Mouse (Mus musculus) gastrocnemius, postnatal 36 days (tissue): Measurements from ENCODE around the gene Slc39a11. TPM values are rescaled to one million over a fixed set of nuclear protein-coding genes. Genes with fewer than 3 reads are reported as not detected.
"Not testable (repeated sequence)": the region's sequence is repeated elsewhere in the genome, so short reads cannot be mapped to it uniquely, and the experiment has no call there.

ENCODE experiments used
- DNase-seq, 2 experiments: peaks; one replicate each; pipeline ENCODE4 v3.0.0; 2022
- intact Hi-C: fragments of 180-260 bp; cut with DNase I; formaldehyde crosslinking; loops from one replicate; pipeline ENCODE4 v1.15.1; 2025
- total RNA-seq, 2 experiments: library from RNA; stranded (reverse); gene quantifications; 2 replicates each; pipeline ENCODE4 v1.2.3; 2021

The Slc39a11 gene
- total RNA-seq, 2 experiments from 2014 or later, result 2.4 to 2.8 TPM

DNA sequence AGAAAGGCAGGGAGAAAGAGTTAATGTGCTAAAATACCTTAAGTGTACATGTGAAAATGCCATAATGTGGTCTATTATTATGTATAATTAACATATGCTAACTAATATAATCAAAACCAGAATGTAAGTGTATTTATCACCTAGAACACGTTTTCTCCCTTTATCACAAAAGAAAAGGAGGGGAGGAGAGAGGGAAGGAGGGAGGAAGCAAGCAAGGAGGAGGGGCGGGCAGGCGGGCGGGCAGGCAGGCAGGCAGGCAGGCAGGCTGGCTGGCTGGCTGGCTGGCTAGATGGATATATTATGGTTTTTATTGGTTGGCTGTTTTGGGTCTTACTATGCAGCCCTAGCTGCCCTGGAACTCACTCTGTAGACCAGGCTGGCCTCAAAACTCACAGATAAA, 19.8 kb upstream of the Slc39a11 start:
- intact Hi-C loops, result no loop called here
- no peak for DNase-seq

DNA sequence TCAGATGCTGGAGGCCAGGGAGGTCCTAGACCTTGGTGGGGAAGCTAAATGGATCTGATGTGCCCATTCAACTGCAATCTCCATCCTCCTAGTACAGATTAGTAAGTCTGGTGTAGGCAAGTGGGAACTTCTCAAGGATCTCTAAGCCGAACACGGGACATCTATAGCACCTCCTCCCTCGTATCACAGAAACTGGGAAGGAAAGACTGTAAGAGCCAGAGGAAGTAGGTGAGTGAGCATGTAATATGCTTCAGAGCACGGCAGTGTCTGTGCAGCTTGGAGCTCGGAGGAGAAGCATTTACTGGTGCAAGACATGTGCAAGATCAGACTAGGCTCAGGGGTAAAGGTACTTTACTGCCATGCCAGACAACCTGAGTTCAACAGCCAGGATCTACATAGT, 19.0 kb upstream of the Slc39a11 start:
- DNase-seq, result no peak
- intact Hi-C loops, result no loop called here

DNA sequence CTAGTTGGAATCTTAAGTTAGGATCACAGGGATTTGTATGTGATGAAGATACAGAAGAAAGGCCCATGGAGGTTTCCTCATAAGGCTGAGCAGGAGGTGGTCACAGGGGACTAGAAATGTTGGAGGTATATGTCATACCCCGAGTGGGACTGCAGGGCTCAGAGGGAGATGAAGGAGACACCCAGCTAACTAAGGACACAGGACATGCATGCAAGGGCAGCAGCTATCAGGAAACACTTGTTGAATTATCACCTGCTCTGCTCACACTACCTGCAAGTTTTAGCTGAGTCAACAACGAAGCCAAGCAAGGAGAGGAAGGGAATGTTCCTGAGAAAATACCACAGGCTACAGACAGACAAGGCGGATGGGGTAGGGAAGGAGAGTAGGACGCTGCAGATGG, 17.8 kb upstream of the Slc39a11 start:
- intact Hi-C loops, result no loop called here
- DNase-seq, result no peak

DNA sequence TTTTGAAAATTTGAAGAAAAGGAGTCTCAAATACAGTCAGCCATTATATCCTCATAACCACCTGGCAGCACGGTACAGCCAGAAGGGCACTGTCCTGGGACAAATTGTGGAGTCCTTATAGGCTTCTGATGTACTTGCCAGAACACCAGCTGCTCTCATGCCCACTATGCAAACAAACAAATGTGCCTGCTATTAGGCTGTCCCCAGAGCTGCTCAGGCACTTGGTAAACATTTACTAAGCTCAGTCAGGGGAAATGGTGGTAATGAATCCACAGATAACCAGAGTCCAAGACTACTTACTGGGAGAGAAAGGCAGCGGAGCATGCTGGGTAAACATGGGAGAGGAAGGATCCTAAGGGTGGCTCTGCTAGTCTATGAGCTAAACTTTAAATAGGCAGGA, 17.2 kb upstream of the Slc39a11 start:
- DNase-seq, result no peak
- intact Hi-C loops, result no loop called here

DNA sequence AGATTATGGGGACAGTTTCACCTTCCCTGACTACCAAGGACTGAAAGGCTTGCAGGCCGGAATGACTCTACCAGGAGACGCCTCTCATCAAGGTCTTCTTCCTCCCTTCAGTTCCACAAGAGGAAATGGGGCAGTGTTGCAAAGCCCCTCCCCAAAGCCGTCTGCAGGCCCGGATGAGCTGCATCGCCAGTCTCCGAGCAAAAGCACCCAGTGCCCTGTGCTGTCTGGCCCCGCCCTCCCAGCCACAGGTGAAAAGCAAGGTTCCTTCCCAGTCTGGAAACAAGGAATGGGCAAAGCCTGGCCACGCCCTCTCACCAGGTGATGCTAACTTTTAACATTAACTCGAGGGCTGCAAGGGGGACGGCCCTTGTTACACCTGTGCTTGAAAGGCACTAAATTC, 16.8 kb upstream of the Slc39a11 start:
- intact Hi-C loops, result no loop called here
- no peak for DNase-seq

DNA sequence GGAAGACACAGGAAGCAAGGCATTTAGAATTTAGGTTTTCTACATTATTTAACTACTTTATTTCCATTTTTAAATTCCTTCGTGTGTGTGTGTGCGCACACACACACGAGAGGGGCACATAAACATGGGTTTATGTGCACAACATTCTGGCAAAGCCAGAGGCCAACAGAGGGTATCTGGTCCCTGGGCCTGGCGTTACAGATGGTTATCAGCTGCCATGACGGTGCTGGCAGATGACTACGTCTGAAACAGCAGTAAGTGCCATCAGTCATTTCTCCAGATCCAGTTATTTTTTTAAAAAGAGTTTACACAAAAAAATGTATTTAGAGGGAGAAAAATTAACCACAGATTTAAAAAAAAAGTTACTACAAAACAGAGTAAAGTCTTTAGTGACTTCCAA, 16.3 kb upstream of the Slc39a11 start:
- DNase-seq, result no peak
- intact Hi-C loops, result no loop called here

DNA sequence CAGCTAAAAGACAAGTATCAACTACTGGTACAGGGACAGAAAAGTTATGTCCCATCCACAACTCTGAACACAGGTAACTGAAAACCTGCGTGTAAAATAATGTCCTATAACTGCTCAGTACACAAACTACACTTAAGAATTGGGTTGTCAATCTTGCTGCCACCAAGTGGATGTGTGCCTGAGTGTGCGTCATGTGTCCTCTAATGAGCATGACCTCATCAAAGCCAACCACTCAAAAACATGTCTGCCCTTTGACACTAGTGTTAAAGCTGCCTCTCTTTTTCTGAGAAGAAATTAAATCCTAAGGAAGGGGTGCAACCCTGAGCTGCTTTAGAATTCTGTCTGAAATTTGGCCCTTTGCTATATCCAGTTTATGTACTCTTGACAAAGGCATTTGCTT, 14.4 kb upstream of the Slc39a11 start:
- intact Hi-C loops, result no loop called here
- DNase-seq, result no peak

DNA sequence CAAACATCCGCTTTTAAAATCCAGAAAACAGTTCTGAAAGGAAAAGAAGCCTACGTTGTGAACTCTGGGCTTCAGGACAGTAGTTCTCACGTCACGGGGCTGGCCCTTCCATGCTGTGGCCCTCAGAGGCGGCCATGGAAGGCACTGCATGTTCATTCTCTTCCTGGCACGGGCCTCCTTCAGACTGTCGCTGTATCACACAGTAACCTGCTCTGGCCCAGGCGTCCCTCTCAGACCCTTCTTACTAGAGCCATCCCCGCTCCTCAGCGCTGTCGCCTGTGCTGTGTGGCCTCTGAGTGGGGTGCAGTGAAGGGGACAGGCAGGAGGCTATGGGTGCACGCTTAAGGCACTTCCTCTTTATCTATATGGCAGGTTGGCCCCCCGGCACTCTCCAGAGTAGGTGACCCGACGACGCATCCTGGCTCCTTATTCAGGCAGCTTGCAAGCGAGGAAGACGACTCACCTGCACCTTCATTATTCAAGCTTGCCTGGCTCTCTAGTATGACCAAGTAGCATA, 12.0 kb upstream of the Slc39a11 start:
- intact Hi-C loops, result no loop called here
- DNase-seq, result no peak

DNA sequence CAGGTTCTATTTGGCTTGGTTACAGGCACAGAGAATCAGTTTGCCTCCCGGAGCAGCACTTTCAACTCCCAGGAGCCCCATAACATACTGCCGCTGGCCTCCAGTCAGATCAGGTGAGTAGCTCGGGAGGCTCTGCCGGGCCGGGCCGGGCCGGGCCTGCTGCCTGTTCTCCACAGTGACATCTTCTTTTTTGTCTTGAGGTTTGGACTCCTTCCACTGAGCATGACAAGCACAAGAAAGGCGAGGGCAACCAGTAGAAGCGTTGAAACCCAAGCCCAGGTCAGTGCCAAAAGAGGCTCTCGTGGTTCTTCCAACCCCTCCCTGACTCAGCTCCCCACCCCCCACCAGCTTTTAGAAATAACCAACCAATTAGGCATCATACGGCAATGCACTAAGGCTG, 11.1 kb upstream of the Slc39a11 start:
- intact Hi-C loops, result no loop called here
- DNase-seq, result no peak

DNA sequence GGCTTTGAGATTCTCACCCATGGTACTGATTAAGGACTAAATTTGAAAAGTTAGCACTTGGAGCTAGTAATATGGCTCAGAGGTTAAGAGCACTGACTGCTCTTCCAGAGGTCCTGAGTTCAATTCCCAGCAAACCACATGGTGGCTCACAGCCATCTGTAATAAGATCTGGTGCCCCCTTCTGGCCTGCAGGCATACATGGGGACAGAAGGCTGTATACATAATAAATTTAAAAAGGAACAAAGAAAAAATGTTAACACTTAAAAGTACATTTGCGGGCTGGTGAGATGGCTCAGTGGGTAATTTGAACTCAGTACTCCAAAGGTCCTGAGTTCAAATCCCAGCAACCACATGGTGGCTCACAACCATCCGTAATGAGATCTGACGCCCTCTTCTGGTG, 10.3 kb upstream of the Slc39a11 start:
- intact Hi-C loops, DNase-seq: not testable (repeated sequence)

DNA sequence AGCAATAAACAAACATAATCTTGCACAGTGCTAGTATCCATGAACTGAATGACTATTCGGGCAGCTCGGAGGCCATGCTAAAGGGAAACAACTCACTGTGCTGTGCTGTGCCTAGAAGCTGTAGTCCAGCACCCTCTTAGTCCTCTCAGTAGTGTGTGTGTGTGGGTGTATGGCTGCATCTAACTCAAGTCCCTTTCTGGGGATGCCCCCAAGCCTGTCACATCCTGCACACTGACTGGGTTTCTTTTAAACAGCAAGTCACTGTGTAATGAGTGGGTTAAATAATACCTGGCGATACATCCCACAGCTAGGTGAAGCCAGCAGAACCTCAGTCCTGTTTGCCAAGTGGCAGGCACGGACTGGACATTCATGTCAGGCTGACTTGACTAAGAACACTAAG, 8.9 kb upstream of the Slc39a11 start:
- intact Hi-C loops, result no loop called here
- no peak for DNase-seq

DNA sequence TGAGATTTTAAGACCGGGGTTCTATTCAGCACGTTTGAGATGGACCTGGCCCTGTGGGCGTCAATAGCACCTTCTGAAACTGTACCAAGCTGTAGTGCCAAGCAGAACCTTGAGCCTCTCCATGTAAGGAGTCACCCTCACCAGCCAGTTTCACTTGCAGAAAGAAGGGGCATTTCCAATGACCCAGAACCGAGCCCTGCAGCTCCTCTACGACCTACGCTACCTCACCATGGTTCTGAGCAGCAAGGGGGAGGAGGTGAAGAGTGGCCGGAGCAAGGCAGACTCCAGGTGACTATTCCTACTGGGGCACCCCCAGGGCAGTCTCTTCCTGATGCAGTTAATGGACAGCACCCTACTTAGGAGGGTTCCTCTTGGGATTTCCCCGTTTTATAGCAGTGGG, 8.4 kb upstream of the Slc39a11 start:
- intact Hi-C loops, result no loop called here
- DNase-seq, result no peak

DNA sequence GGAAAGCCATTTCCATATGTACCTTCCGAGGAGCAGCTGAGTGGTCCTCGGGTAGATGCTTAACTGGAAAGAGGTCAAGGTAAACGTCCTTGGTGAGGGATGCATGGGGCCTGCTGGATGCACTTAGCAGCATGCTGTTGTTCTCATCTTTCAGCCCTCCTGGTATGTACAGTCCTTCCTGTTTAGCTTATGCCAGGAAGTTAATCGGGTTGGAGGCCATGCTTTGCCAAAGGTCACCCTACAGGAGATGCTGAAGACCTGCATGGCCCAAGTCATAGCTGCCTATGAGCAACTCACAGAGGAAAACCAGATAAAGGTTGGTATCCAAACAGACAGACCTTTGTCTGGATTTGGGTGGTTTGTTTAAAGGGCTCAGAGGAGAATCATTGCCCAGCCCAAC, 7.3 kb upstream of the Slc39a11 start:
- no peak for DNase-seq
- intact Hi-C loops, result no loop called here

DNA sequence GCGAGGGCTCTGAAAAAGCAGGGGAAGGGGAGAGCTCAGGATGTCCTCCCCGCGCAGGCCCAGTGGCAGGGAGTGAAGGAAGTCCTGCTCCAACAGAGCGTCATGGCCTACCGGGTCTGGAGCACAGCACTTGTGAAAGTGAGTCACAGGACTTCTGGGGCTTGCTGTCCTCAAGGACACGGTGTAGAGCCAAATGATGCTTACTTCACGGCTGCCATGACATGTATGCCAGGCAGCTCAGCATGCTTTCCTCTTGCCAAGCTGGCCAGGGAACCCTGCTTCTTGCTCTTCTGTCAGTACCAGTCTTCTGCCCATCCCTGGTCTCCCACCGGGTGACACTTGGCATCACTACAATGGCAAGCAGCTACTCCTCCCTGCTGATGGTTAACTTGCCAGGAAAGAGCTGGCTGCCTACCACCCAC, 6.6 kb upstream of the Slc39a11 start:
- intact Hi-C loops, result no loop called here
- no peak for DNase-seq

DNA sequence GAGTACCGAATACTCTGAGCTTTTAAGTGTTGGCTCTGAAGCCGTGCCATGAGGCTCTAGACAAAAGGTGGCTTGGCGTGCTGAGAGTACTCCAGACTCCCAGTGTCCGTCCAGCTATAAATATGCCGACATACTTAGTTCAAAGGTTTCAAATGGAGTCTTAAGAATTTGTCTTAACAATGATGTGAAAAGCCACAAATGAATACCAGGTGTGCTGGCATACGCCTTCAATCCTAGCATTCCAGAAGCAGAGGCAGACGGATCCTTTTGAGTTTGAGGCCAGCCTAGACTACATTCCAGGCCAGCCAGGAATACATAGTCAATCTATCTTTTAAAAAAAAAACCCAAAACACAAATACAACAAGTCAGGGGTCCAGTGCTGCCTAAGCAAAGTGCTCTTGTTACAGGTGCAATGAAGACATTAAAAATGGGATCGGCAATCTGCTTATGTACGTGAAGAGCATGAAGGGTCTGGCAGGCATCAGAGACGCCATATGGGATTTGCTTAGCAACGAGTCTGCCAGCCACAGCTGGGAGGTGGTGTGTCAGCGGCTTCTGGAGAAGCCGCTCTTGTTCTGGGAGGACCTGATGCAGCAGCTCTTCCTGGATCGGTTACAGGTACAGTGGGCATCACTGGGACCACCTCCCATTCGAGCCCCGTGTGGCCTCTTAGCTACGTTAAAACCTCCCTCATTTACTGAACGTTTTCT, 4.8 kb upstream of the Slc39a11 start:
- no peak for DNase-seq
- intact Hi-C loops, result loop anchor here (5.0 kb wide), 1 partner anchor 38 kb away; no protein-coding TSS in a partner anchor

DNA sequence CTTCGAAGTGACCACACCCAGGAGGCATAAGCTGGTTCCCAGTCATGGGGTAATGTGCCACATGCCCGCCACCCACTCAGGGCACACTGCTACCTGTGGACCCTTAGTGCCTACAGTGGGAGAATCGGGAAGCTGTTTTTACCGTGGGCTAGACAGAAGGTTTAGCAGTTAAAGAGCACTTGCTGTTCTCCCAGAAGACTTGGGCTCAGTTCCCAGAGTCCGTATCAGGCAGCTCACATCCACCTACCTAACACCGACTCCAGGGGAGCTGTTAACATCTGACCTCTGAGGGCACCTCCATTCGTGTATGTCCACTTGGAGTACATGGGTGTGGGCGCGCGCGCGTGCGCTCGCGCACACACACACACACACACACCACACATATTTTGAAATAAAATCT, 4.2 kb upstream of the Slc39a11 start:
- intact Hi-C loops, result loop anchor here (5.0 kb wide), 1 partner anchor 38 kb away; no protein-coding TSS in a partner anchor
- no peak for DNase-seq

DNA sequence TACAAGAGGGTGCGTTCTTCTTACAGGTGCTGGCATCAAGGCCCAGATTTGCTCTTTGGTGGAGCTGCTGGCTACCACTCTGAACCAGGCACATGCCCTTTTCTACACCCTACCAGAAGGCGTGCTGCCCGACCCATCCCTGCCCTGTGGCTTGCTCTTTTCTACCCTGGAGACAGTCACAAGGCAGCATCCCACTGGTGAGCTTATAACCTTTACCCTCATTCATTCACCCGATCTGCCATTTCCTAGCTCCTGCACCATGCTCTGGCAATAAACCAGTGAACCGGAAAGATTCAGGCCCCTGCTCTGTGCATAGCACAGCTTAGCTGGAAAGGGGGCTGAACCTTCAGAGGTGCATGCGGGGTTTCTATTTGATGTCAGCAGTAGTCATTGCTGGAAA, 2.6 kb upstream of the Slc39a11 start:
- DNase-seq, result no peak
- intact Hi-C loops, result loop anchor here (5.0 kb wide), 1 partner anchor 40 kb away; no protein-coding TSS in a partner anchor

DNA sequence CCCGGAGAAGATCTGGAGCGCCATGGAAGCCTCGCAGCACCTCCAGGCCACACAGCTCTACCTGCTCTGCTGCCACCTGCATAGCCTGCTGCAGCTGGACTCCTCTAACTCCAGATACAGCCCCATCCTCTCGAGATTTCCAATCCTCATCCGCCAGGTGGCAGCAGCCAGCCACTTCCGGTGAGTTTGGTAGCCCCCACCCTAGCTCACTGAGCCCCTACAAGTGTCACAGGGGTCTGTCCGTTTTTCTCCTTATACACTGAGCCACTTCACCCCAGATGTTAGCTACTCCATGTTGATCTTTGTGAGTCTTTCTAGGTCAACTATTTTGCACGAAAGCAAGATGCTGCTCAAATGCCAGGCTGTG, 2.0 kb upstream of the Slc39a11 start:
- intact Hi-C loops, result loop anchor here (5.0 kb wide), 1 partner anchor 40 kb away; no protein-coding TSS in a partner anchor
- no peak for DNase-seq

DNA sequence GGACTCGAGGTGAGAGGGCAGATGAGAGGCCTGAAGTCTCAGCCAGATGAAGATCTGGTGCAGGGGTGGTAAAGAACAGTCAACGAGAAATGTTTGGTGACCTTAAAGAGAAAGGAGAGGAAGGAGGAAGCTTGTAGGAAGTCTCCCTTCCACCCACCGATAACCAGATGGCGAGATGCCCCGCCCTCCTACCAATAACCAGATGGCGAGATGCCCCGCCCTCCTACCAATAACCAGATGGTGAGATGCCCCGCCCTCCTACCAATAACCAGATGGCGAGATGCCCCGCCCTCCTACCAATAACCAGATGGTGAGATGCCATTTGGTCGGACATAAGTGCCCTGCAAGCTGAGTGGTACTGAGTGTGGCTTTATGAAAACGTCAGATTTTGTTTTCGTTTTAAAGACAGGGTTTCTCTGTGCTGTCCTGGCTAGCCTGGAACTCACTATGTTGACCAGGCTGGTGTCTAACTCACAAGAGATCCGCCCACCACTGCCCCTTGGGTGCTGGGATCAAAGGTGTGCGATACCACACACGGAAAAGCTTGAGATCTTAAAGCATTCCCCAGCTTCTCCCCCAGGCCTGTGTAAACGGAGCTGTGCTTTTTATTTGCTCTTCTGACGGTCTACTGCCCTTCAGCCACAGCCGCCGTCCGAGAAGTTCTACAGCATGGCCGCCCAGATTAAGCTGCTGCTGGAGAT, 1.5 kb upstream of the Slc39a11 start:
- intact Hi-C loops, result loop anchor here (5.0 kb wide), 1 partner anchor 41 kb away; no protein-coding TSS in a partner anchor
- no peak for DNase-seq

DNA sequence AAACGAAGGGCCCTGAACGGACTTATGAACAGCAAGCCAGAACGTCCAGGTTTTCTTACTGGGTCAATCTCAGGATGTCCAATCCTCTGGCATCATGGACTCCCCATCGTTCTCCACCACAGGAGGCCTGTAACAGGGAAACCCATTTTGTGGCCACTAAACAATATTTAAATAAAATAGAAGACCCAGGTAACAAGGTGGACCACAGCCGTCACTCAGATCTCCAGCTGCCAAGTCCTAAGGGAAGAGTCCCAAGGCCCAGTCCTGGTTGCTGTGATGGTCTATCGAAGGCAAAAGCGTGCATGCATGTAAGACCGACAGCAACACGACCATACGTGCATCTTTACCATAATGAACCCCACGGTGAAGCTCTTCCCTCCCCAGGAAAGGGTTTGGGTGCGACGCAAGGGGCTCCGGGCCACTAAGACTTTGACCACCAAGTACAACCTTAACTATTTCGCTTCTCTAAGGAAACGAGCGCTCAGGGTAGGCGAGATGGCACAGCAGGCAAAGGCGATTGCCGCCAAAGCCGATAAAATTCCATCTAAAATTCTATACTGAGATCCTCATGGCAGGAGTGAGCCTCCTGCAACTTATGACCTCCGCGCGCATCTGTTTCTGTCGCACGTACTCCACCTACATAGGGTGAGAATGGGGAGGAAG, 1.1 kb downstream of the Slc39a11 start, which contains the start of gene Cog1:
Gene Cog1, plus strand, starts transcription at position 480 of the 663 bp plus-strand sequence.
- no peak for DNase-seq
- intact Hi-C loops, result loop anchor here (2.0 to 5.0 kb wide), 2 partner anchors 33 to 162 kb away; partner anchors contain the start of genes D11Wsu47e and Fam104a

DNA sequence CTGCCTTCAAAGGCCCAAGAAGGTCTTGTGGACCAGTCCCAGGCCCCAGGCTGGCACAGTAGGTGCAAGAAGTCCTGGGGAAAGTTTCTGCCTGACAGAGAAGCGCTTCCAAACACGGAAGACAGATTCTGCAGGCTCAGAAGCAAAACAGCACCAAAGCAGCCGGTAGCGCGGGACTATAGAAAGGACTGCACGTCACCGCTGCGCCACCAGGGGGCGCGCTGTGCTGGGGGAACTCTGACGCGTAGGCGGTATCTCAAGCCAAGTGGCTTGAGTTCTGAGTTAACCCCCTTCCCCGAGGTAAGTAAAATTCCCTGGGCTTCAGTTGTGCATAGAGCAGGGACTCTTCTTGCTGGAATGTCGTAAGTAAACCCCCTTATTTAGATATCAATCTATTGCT, 1.7 kb downstream of the Slc39a11 start:
- intact Hi-C loops, result loop anchor here (2.0 to 5.0 kb wide), 2 partner anchors 34 to 163 kb away; partner anchors contain the start of genes D11Wsu47e and Fam104a
- peak; percentile 78 to 79 for DNase-seq
